Mouse (Mus musculus): Measurements from ENCODE around the gene Ctbp2.

The Ctbp2 gene

GRCm38 (mm10) chr7:133085408-133085807 is 38.7 kb downstream of the Ctbp2 start:
- DNase-seq (ENCODE audit: low spot score), result no peak

GRCm38 (mm10) chr7:133083936-133084614 is 40.1 kb downstream of the Ctbp2 start:
- no peak for DNase-seq (ENCODE audit: low spot score)

- DNase-seq (ENCODE audit: low spot score), result no peak
Measured at GRCm38 (mm10) chr7:133078929-133079328, 45.2 kb downstream of the Ctbp2 start.

- no peak for DNase-seq (ENCODE audit: low spot score)
Measured at GRCm38 (mm10) chr7:133074462-133075133, 49.6 kb downstream of the Ctbp2 start.

- DNase-seq (ENCODE audit: low spot score), result peak; percentile 42
Measured at GRCm38 (mm10) chr7:133073147-133073651, 51.0 kb downstream of the Ctbp2 start.

- peak; percentile 42 for DNase-seq (ENCODE audit: low spot score)
Measured at GRCm38 (mm10) chr7:133072535-133072934, 51.6 kb downstream of the Ctbp2 start.

GRCm38 (mm10) chr7:133067321-133067841 is 56.8 kb downstream of the Ctbp2 start:
- no peak for DNase-seq (ENCODE audit: low spot score)

GRCm38 (mm10) chr7:133066776-133067175 is 57.4 kb downstream of the Ctbp2 start:
- no peak for DNase-seq (ENCODE audit: low spot score)

GRCm38 (mm10) chr7:133062055-133062454 is 62.1 kb downstream of the Ctbp2 start:
- DNase-seq (ENCODE audit: low spot score), result no peak

GRCm38 (mm10) chr7:133060170-133060569 is 64.0 kb downstream of the Ctbp2 start:
- DNase-seq (ENCODE audit: low spot score), result no peak

GRCm38 (mm10) chr7:133059517-133060104 is 64.5 kb downstream of the Ctbp2 start:
- DNase-seq (ENCODE audit: low spot score), result no peak

GRCm38 (mm10) chr7:133059150-133059509 is 65.0 kb downstream of the Ctbp2 start:
- DNase-seq (ENCODE audit: low spot score), result no peak

GRCm38 (mm10) chr7:133058496-133059149 is 65.5 kb downstream of the Ctbp2 start:
- DNase-seq (ENCODE audit: low spot score), result no peak

- no peak for DNase-seq (ENCODE audit: low spot score)
Measured at GRCm38 (mm10) chr7:133056924-133057323, 67.2 kb downstream of the Ctbp2 start.

GRCm38 (mm10) chr7:133054486-133054885 is 69.7 kb downstream of the Ctbp2 start:
- no peak for DNase-seq (ENCODE audit: low spot score)

- no peak for DNase-seq (ENCODE audit: low spot score)
Measured at GRCm38 (mm10) chr7:133053757-133054156, 70.4 kb downstream of the Ctbp2 start.

GRCm38 (mm10) chr7:133052819-133053218 is 71.3 kb downstream of the Ctbp2 start:
- no peak for DNase-seq (ENCODE audit: low spot score)

- no peak for DNase-seq (ENCODE audit: low spot score)
Measured at GRCm38 (mm10) chr7:133050681-133051080, 73.5 kb downstream of the Ctbp2 start.

- no peak for DNase-seq (ENCODE audit: low spot score)
Measured at GRCm38 (mm10) chr7:133048085-133048630, 76.0 kb downstream of the Ctbp2 start.

GRCm38 (mm10) chr7:133047287-133047686 is 76.9 kb downstream of the Ctbp2 start:
- no peak for DNase-seq (ENCODE audit: low spot score)

- no peak for DNase-seq (ENCODE audit: low spot score)
Measured at GRCm38 (mm10) chr7:133044721-133045120, 79.4 kb downstream of the Ctbp2 start.

- DNase-seq (ENCODE audit: low spot score), result no peak
Measured at GRCm38 (mm10) chr7:133041784-133042183, 82.4 kb downstream of the Ctbp2 start.
